Mouse (Mus musculus): Measurements from ENCODE around the gene Acr. TPM values are rescaled to one million over a fixed set of nuclear protein-coding genes. Genes with fewer than 3 reads are reported as not detected.

Gene Acr
- polyA plus RNA-seq, 1 experiment from 2014 or later: 1.5 TPM

DNA sequence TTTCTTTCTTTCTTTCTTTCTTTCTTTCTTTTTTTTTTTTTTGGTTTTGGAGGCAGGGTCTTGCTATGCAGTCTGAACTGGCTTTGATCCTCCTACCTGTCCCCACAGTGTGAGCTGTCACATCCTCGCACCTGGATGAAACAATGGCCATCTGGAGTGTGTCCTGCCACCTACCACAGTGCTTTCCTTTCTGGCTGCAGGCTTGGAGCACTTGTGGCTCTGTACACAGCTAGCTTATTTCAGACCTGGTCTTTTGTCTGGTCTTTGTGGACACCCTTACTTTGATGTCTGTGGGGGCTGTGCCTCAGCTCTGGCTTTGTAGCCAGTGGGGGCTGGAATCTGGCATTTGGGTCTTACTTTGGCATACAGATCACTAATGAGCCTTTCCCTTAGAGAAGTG, 16.4 kb upstream of the Acr start:
- Histone ChIP-seq H3K36me3 (peaks cover 34% of the 10 kb centered on the region), H3K9ac (no peak overlapping the region), H3K27me3 (peaks cover 39% of the 10 kb centered on the region), H3K4me2 (no peak overlapping the region), H3K4me3 (no peak overlapping the region), H3K27ac (replicated peaks) (no peak overlapping the region), H3K9me3 (no peaks in the 10 kb centered on the region), H3K4me1 (replicated peaks) (peaks cover 38% of the 10 kb centered on the region)
- WGBS: 83% methylated on average over 1 of the region's 1 CpGs
- no peak for ATAC-seq (ENCODE audit: low read depth)

DNA sequence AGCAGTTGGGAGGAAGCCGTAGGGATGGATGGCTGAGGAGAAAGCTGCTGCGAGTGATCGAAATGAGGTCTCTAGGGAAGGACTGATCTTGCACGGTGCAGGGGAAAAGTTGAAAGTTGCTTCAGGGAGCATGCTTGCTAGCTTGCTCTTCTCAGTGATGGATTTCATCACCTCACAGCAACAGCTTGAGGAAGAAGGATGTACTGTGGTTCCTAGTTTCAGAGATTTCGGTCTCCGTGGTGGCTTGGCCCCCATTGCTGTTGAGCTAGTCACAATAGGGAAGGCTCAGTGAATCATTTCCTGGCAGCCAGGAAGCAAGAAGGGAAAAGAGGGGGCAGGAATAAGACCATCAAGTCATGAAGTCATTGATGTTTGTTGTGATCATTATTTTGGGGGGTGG, 12.5 kb upstream of the Acr start:
- peaks cover 34% of the 10 kb centered on the region for H3K4me1 ChIP-seq (replicated peaks)
- H3K27me3 ChIP-seq: peaks cover 51% of the 10 kb centered on the region
- H3K9ac ChIP-seq: no peak overlapping the region
- no peaks in the 10 kb centered on the region for H3K9me3 ChIP-seq
- no peak for ATAC-seq (ENCODE audit: low read depth)
- H3K4me3 ChIP-seq: no peak overlapping the region
- peaks cover 11% of the 10 kb centered on the region; the same call in 1 of the 2 replicates for H3K36me3 ChIP-seq
- no peak overlapping the region for H3K27ac ChIP-seq (replicated peaks)
- H3K4me2 ChIP-seq: no peak overlapping the region
- WGBS: 85% methylated on average over 6 of the region's 6 CpGs

DNA sequence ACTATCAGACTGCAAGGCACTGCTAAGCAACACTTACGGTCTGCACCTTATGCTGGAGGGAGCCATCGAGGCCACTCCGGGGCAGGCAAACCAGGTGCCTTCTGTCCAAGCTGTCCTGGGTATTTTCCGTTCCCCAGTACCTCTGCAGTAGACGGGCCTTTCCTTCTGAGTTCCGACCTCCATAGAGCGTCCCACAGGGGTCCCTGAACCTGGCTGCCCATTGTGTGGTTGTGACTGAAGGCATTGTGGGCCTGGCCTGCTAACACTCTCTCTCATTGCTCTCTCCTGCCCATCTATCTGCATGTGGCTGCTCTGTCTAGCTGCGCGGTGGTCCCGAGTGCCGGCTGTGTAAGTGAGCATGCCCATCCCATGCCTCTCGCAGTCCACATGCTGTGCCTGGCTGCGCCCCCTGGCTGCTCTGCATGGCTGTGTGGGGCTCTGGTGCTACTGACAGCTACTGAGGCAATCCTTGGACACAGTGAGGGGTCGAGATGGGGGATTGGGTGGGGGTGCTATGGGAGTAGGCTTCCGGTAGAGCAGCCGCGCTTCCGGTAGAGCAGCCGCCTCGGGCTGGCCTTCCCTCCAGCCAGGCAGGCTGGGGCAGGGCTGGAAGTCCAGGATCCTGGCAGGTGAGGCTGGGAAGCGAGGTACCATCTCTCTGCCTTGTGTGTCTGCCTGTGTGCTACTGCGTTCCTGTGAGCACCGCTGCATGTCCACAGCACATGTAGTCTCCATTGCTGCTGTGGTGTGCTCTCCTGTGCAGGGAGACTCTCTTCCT, 11.5 kb upstream of the Acr start:
- Histone ChIP-seq H3K27ac (replicated peaks) (no peak overlapping the region), H3K4me3 (peak overlapping the region; percentile 14; the same call in 1 of the 2 replicates), H3K4me1 (replicated peaks) (peaks cover 34% of the 10 kb centered on the region), H3K9me3 (no peaks in the 10 kb centered on the region), H3K4me2 (peak overlapping the region; percentile 47), H3K36me3 (peaks cover 4% of the 10 kb centered on the region; the same call in 1 of the 2 replicates), H3K9ac (peak overlapping the region; percentile 28; the same call in 1 of the 2 replicates), H3K27me3 (peaks cover 51% of the 10 kb centered on the region)
- WGBS: 22% methylated on average over 23 of the region's 23 CpGs
- ATAC-seq (ENCODE audit: low read depth): peak; percentile 83

DNA sequence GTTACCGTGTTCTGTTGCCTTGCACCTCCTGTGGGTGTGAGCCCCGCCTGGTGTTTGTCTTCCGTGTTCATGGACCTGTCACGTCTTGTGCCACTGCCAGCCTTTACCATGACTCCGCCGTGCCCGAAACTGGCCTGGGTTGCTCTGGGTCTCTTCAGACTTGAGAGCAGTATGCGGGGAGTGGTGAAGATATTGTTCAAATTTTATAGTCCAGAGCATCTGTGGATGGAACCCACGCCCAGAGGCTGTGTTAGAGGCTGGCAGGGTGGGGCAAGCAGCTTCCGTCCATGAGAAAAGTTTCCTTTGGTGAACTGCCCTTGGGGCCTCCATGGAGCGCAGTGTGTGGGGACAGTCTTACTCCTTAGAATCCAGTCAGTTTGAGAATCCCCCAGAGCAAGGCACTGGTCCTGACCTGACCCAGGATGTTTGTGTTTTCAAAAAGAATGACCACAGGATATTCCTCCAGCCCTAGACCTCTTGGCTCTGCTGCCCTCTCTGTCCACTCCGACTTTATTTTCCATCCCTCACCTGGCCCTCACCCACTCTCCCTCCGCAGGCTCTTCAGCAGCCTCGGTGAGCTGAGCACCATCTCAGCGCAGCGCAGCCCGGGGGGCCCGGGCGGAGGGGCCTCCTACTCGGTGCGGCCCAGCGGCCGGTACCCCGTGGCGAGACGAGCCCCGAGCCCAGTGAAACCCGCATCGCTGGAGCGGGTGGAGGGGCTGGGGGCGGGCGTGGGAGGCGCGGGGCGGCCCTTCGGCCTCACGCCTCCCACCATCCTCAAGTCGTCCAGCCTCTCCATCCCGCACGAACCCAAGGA, 10.7 kb upstream of the Acr start:
- Histone ChIP-seq H3K9ac (0 out of 2 replicates have a peak overlapping the region, but pooled peaks have one; percentile 26), H3K4me2 (peak overlapping the region; percentile 47), H3K27me3 (peaks cover 51% of the 10 kb centered on the region), H3K4me3 (peak overlapping the region; percentile 19), H3K9me3 (no peaks in the 10 kb centered on the region), H3K36me3 (peaks cover 4% of the 10 kb centered on the region; the same call in 1 of the 2 replicates), H3K4me1 (replicated peaks) (peaks cover 34% of the 10 kb centered on the region), H3K27ac (replicated peaks) (no peak overlapping the region)
- 8% methylated on average over 40 of the region's 40 CpGs for WGBS
- ATAC-seq (ENCODE audit: low read depth): 0 out of 2 replicates have a peak, but pooled peaks have one; percentile 5

DNA sequence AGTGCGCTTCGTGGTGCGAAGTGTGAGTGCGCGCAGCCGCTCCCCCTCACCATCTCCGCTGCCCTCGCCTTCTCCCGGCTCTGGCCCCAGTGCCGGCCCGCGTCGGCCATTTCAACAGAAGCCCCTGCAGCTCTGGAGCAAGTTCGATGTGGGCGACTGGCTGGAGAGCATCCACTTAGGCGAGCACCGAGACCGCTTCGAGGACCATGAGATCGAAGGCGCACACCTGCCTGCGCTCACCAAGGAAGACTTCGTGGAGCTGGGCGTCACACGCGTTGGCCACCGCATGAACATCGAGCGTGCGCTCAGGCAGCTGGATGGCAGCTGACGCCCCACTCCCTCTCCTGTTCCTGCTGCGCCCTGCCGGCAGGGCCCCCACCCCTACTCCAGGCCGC, 10.1 kb upstream of the Acr start:
- H3K4me1 ChIP-seq (replicated peaks): peaks cover 34% of the 10 kb centered on the region
- H3K4me2 ChIP-seq: peak overlapping the region; percentile 47
- 7% methylated on average over 34 of the region's 34 CpGs for WGBS
- no peak for ATAC-seq (ENCODE audit: low read depth)
- no peak overlapping the region for H3K27ac ChIP-seq (replicated peaks)
- H3K9ac ChIP-seq: 0 out of 2 replicates have a peak overlapping the region, but pooled peaks have one; percentile 26
- H3K4me3 ChIP-seq: peak overlapping the region; percentile 19
- peaks cover 51% of the 10 kb centered on the region for H3K27me3 ChIP-seq
- H3K9me3 ChIP-seq: no peaks in the 10 kb centered on the region
- H3K36me3 ChIP-seq: peaks cover 4% of the 10 kb centered on the region; the same call in 1 of the 2 replicates

DNA sequence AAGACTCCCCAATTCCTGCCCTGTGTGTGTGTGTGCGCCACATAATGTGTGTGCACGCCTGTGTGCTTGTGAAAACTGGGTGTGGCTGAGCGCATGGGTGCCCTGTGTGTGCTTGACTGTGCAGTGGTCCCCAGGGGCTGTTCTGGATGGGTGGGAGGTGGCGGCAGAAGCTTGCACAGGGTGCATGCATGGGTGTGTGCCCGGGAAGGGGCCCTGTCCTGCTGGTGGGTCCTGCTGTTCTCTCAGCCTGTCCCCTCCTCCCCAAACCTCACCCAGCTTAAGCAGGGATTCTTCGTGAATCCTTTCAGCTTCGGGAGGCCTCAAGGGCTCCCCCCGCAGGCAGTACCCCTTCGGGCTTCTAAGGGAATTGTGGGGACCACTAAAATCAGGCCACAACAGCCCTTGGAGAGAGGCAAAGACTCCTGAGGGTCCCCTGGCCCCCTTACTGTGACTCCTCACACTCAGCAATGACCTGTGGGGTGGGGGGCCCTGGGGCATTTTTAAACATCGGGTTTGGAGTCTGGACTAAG, 8.9 kb upstream of the Acr start:
- 35% methylated on average over 10 of the region's 10 CpGs for WGBS
- ATAC-seq (ENCODE audit: low read depth): no peak
- Histone ChIP-seq H3K4me3 (no peak overlapping the region), H3K27me3 (peaks cover 51% of the 10 kb centered on the region), H3K27ac (replicated peaks) (no peak overlapping the region), H3K4me2 (no peak overlapping the region), H3K36me3 (peaks cover 4% of the 10 kb centered on the region; the same call in 1 of the 2 replicates), H3K9me3 (no peaks in the 10 kb centered on the region), H3K4me1 (replicated peaks) (peaks cover 34% of the 10 kb centered on the region), H3K9ac (no peak overlapping the region)

DNA sequence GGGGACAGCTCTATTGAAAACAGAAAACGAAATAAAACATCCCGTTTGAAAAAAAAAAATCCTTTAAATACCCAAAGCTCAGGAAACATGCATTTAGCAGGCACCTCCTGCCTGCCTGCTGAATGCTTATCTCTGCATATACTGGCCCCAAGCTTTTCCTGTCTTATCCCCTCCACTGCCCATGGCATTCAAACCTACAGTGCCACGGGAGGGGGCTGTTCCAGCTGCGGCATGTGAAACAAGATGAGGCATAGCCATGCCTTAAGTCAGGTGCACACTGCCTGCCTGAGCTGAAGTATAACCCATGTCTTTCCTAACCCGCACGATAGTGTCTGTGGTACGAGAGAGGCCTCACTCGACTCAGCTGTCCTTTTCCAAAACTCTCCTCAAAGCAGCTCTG, 4.0 kb downstream of the Acr start:
- H3K36me3 ChIP-seq: 0 out of 2 replicates have a peak, but pooled peaks cover 6% of the 10 kb centered on the region
- H3K27ac ChIP-seq (replicated peaks): no peak overlapping the region
- ATAC-seq (ENCODE audit: low read depth): no peak
- H3K4me1 ChIP-seq (replicated peaks): no peaks in the 10 kb centered on the region
- no peak overlapping the region for H3K9ac ChIP-seq
- no peak overlapping the region for H3K4me3 ChIP-seq
- H3K27me3 ChIP-seq: no peaks in the 10 kb centered on the region
- no peaks in the 10 kb centered on the region for H3K9me3 ChIP-seq
- 77% methylated on average over 8 of the region's 8 CpGs for WGBS
- no peak overlapping the region for H3K4me2 ChIP-seq

DNA sequence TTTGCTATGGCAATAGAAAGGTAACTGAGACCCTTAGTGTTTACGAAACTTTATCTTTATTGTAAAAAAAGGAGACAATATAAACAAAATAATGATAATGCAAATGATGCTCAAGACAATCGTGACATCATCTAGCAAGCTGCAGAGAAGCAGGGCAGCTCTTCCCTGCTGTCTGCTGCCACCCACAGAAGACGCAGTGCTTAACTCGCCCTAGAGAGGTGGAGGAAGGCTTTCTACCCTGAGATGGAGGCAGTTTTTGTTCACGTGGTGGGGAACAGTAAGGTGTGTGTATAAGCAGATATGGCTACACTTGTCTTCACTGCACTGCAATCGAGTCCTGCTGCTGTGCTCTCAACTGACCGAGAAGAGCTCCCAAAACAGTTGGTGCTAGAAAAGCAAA, 14.4 kb downstream of the Acr start:
- H3K27ac ChIP-seq (replicated peaks): no peak overlapping the region
- H3K4me3 ChIP-seq: no peak overlapping the region
- no peaks in the 10 kb centered on the region for H3K4me1 ChIP-seq (replicated peaks)
- peaks cover 46% of the 10 kb centered on the region for H3K36me3 ChIP-seq
- H3K4me2 ChIP-seq: no peak overlapping the region
- H3K27me3 ChIP-seq: no peaks in the 10 kb centered on the region
- WGBS: 87% methylated on average over 7 of the region's 7 CpGs
- H3K9ac ChIP-seq: no peak overlapping the region
- H3K9me3 ChIP-seq: no peaks in the 10 kb centered on the region
- ATAC-seq (ENCODE audit: low read depth): no peak

DNA sequence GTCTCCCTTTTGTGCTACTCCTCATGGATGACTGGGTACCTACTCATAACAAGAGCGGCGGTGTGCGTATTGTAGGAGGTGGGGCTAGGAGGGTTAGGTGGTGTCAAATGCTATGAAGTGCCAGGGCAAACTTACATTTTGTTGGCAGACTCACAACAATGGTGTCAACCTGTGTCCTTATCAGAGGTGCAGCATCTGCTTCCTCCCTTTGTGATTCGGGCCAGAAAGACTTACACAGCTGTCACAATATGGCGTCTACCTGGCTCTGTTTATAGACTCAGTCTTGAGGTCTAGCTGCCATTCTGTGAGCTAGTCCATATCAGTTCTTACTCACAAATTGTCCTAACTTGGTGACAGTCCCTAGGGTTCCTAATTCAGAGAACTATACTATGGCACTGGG, 17.0 kb downstream of the Acr start:
- peaks cover 57% of the 10 kb centered on the region for H3K36me3 ChIP-seq
- peaks cover 15% of the 10 kb centered on the region for H3K4me1 ChIP-seq (replicated peaks)
- 91% methylated on average over 5 of the region's 5 CpGs for WGBS
- no peak overlapping the region for H3K4me2 ChIP-seq
- no peaks in the 10 kb centered on the region for H3K9me3 ChIP-seq
- H3K27ac ChIP-seq (replicated peaks): no peak overlapping the region
- ATAC-seq (ENCODE audit: low read depth): no peak
- H3K4me3 ChIP-seq: no peak overlapping the region
- H3K27me3 ChIP-seq: no peaks in the 10 kb centered on the region
- no peak overlapping the region for H3K9ac ChIP-seq

DNA sequence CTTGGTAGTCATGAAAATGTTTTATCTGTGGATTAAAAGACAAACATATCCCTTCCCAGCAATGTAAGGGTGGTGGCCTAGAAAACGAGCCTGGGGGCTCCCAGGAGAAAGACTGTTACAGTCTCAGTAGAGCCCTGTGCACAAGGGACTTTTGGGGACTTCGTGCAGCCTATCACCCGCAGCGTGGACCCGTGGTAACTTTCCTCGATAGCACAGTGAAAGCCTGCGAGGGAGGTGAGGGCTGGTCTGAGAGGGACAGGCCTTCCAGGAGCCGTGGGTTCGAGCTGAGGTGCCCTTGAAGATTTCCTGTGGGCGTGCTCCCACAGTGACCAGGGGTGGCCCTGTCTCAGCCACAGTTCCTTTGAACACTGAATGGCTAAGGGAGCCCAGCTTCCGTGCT, 17.5 kb downstream of the Acr start:
- 91% methylated on average over 11 of the region's 11 CpGs for WGBS
- no peak overlapping the region for H3K27ac ChIP-seq (replicated peaks)
- no peak overlapping the region for H3K4me2 ChIP-seq
- H3K9me3 ChIP-seq: no peaks in the 10 kb centered on the region
- no peaks in the 10 kb centered on the region for H3K27me3 ChIP-seq
- peaks cover 57% of the 10 kb centered on the region for H3K36me3 ChIP-seq
- ATAC-seq (ENCODE audit: low read depth): no peak
- no peak overlapping the region for H3K9ac ChIP-seq
- H3K4me1 ChIP-seq (replicated peaks): peaks cover 21% of the 10 kb centered on the region
- H3K4me3 ChIP-seq: no peak overlapping the region

DNA sequence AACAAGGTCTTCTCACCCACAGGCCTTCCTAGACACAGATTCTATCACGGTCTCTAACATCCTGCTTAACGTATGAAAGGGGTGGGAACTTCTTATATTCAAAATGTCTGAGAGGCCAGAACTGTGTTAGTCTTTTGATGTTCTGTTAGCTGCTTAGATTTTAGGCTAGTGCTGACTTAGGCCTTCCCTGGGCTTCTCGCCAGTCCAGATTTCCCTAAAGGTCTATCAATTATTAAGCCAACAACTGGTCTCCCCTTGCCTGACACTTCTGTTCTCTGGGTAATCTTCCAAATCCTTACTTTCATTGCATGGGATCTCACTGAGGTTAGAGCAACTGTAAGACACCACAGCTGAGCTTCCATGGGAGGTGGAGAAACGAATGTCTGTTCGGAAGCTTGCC, 21.0 kb downstream of the Acr start:
- Histone ChIP-seq H3K4me2 (no peak overlapping the region), H3K27me3 (no peaks in the 10 kb centered on the region), H3K4me3 (no peak overlapping the region), H3K4me1 (replicated peaks) (peaks cover 32% of the 10 kb centered on the region), H3K9me3 (no peaks in the 10 kb centered on the region), H3K36me3 (peaks cover 34% of the 10 kb centered on the region), H3K9ac (no peak overlapping the region), H3K27ac (replicated peaks) (no peak overlapping the region)
- WGBS: 81% methylated on average over 5 of the region's 5 CpGs
- ATAC-seq (ENCODE audit: low read depth): no peak

DNA sequence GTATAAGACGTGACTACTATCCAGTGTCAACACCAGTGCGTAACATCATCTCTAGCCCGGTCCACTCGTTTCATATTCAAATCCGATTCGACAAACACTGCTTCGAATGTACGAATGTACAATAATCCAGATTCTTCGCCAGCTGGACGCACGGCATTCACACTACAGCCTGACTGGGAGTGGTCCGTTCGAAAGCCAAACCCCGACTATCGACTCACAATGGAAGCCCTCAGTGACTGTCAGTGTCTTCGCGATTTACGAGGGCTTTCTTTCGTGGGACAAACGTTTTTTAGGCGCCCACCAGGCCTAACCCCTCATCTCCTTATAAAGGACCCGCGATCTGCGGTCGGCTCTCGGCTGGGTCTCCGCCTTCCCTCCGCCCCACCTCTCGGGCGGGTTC, 23.2 kb downstream of the Acr start:
- Histone ChIP-seq H3K27ac (replicated peaks) (peak overlapping the region; percentile 85), H3K9ac (peak overlapping the region; percentile 85), H3K4me2 (peak overlapping the region; percentile 65), H3K9me3 (no peaks in the 10 kb centered on the region), H3K27me3 (no peaks in the 10 kb centered on the region), H3K4me1 (replicated peaks) (peaks cover 32% of the 10 kb centered on the region), H3K36me3 (peaks cover 22% of the 10 kb centered on the region), H3K4me3 (peak overlapping the region; percentile 65)
- WGBS: 2% methylated on average over 30 of the region's 30 CpGs
- ATAC-seq (ENCODE audit: low read depth): peak; percentile 52; the same call in 1 of the 2 replicates

Measured in neural tube, embryonic 13.5 days (tissue).